8 mouse cellular contexts compared by ENCODE assay signal in genomic region chr5:25759460-25760409, GRCm38 (mm10). TPM values are rescaled to one million over a fixed set of nuclear protein-coding genes. Genes with fewer than 3 reads are reported as not detected.
DNase-seq lines count a peak whose midpoint lies in the region; ATAC-seq and TF ChIP-seq lines count a peak whose summit lies in the region.

Gene Actr3b, plus strand, starts transcription at chr5:25759997.

- H3K4me1 ChIP-seq in hindbrain, postnatal 0 days (ENCODE audit: insufficient read depth, low read length), result no peaks in the 10 kb centered on the region

- H3K4me2 ChIP-seq in hindbrain, postnatal 0 days (ENCODE audit: low read depth, low read length), result peak within 1 kb of the TSS; percentile 85

- peak; percentile 98 for ATAC-seq in hindbrain, postnatal 0 days

- H3K27me3 ChIP-seq in hindbrain, postnatal 0 days (ENCODE audit: insufficient read depth, low read length), result no peaks in the 10 kb centered on the region

- peak within 1 kb of the TSS; percentile 68 for H3K9ac ChIP-seq in hindbrain, postnatal 0 days (replicated peaks; ENCODE audit: low read length)

- no peaks in the 10 kb centered on the region for H3K36me3 ChIP-seq in hindbrain, postnatal 0 days (ENCODE audit: insufficient read depth, low read length)

- no peak for TF ChIP-seq CTCF in gastrocnemius, adult 2 months (IDR thresholded peaks at IDR 0.05)
- TF ChIP-seq CTCF in hindbrain, postnatal 0 days (IDR thresholded peaks at IDR 0.05; ENCODE audit: low read depth), result no peak

- peak within 1 kb of the TSS; percentile 83 for H3K4me3 ChIP-seq in gastrocnemius, adult 2 months
- H3K4me3 ChIP-seq in hindbrain, postnatal 0 days (ENCODE audit: low read length), result peak within 1 kb of the TSS; percentile 83

- H3K9me3 ChIP-seq in hindbrain, postnatal 0 days (ENCODE audit: low read length), result no peaks in the 10 kb centered on the region

- peak; percentile 76 for DNase-seq in WW6 (ENCODE audit: low read depth, low spot score)
- DNase-seq in cerebellum, postnatal 4 days (ENCODE audit: low spot score in 2 of 2), result peak; percentile 71 to 86
- DNase-seq in gastrocnemius, adult 2 months, result peak; percentile 93
- peak; percentile 96 for DNase-seq in hindbrain, postnatal 0 days (ENCODE audit: low spot score)
- peak; percentile 90 to 94 for DNase-seq in left cerebral cortex, adult 18-20 months (ENCODE audit: low spot score in 2 of 2)
- DNase-seq in lung, postnatal 4 days, result peak; percentile 86 to 87
- DNase-seq in retina, postnatal 1 day, result peak; percentile 94
- DNase-seq in thymus, postnatal 4 days, result peak; percentile 90

- intact Hi-C loops in gastrocnemius, adult 2 months (cut with DNase I), result no loop called here

- peak within 1 kb of the TSS; percentile 76 for H3K27ac ChIP-seq in gastrocnemius, adult 2 months
- peak within 1 kb of the TSS; percentile 61 for H3K27ac ChIP-seq in hindbrain, postnatal 0 days

- WGBS in hindbrain, postnatal 0 days, result 2% methylated on average over 45 of the region's 45 CpGs

RNA-seq across cellular contexts. Expression of gene Actr3b, which starts in this region (rescaled TPM):
- total RNA-seq in gastrocnemius, adult 2 months (2021), result 10 to 100 TPM in 1 of 2 experiments, 1 to 10 TPM in 1; 5.1 to 21.3 TPM
- 18.8 and 25.7 TPM in 2 replicates for total RNA-seq in hindbrain, postnatal 0 days (2014; rRNA removed)
- polyA plus RNA-seq in hindbrain, postnatal 0 days (2015; fragmentation: Nextera tagmentation; extraction: Ambion mirVana), result 53.6 and 58.1 TPM in 2 replicates
- total RNA-seq in left cerebral cortex, adult 18-20 months (2021), result 100 to 1,000 TPM; 115 to 117 TPM

Comparison
In these comparisons a context has a peak if more than half of its experiments do, and no peak if none do; other contexts are left out.
1. Peak in every context shown above with its lines: DNase-seq, ATAC-seq, H3K4me3 ChIP-seq and H3K27ac ChIP-seq.